Mouse (Mus musculus) heart, embryonic 13.5 days (tissue): ENCODE data around the gene Tmub2. TPM values are rescaled to one million over a fixed set of nuclear protein-coding genes. Genes with fewer than 3 reads are reported as not detected.
"Not testable (repeated sequence)": the region's sequence is repeated elsewhere in the genome, so short reads cannot be mapped to it uniquely, and the experiment has no call there.

ENCODE experiments used
- ATAC-seq: fragments of 200-750 bp; cut with Nextera tagmentation; 2 replicates; pipeline ENCODE4 v1.8.0; 2017; ENCODE audit warnings: moderate TSS enrichment; ENCODE audit not compliant: insufficient number of reproducible peaks, low FRiP score, low TSS enrichment; ENCODE audit errors: extremely low read depth
- H3K27ac ChIP-seq: fragments of 300-500 bp; sonication (generic); replicated peaks from 2 replicates; pipeline ENCODE4 v1.5.1; 2015; ENCODE audit warnings: moderate library complexity, mild to moderate bottlenecking, inconsistent platforms
- H3K27me3 ChIP-seq: fragments of 300-500 bp; sonication (generic); replicated peaks from 2 replicates; pipeline ENCODE4 v1.6.1; 2015; ENCODE audit warnings: mild to moderate bottlenecking, inconsistent platforms
- H3K36me3 ChIP-seq: fragments of 300-500 bp; sonication (generic); 2 replicates; pipeline ENCODE4 v1.6.1; 2015; ENCODE audit warnings: mild to moderate bottlenecking, inconsistent platforms
- H3K4me1 ChIP-seq: fragments of 300-500 bp; sonication (generic); 2 replicates; pipeline ENCODE4 v1.6.1; 2015; ENCODE audit warnings: inconsistent platforms
- H3K4me2 ChIP-seq: fragments of 300-500 bp; sonication (generic); 2 replicates; pipeline ENCODE4 v1.6.1; 2015; ENCODE audit warnings: inconsistent platforms, mild to moderate bottlenecking, moderate library complexity
- H3K4me3 ChIP-seq: fragments of 300-500 bp; sonication (generic); 2 replicates; pipeline ENCODE4 v1.5.1; 2015; ENCODE audit warnings: moderate library complexity, mild to moderate bottlenecking, inconsistent platforms
- H3K9ac ChIP-seq: fragments of 300-500 bp; sonication (generic); 2 replicates; pipeline ENCODE4 v1.6.1; 2015; ENCODE audit warnings: inconsistent platforms, mild to moderate bottlenecking, moderate library complexity
- H3K9me3 ChIP-seq: fragments of 300-500 bp; sonication (generic); 2 replicates; pipeline ENCODE4 v1.6.1; 2016; ENCODE audit warnings: inconsistent platforms
- WGBS: fragments of 180-500 bp; shearing (Covaris S2); methylation state at CpG from one replicate; pipeline ENCODE4 v1.1.7; 2015; ENCODE audit warnings: mixed read lengths; 5-methylcytosine and 5-hydroxymethylcytosine counted together
- polyA plus RNA-seq: library from polyadenylated mRNA; unstranded; fragments of >200 nt; fragmentation: Nextera tagmentation; extraction: Ambion mirVana; gene quantifications from 2 replicates; pipeline ENCODE4 v1.2.1, GENCODE M21; 2015

Tmub2 gene
- polyA plus RNA-seq, 1 experiment from 2014 or later: 36.8 TPM

- WGBS: 67% methylated on average over 6 of the region's 6 CpGs
Observed at GRCm38 (mm10) chr11:102280267-102280666, 4.5 kb upstream of the Tmub2 start.

GRCm38 (mm10) chr11:102283922-102284321 is 809 bp upstream of the Tmub2 start:
- 83% methylated on average over 6 of the region's 6 CpGs for WGBS
- H3K4me2 ChIP-seq: peak overlapping the region; percentile 77
- peaks cover 21% of the 10 kb centered on the region for H3K36me3 ChIP-seq
- H3K27ac ChIP-seq: peak overlapping the region; percentile 70
- ATAC-seq: no peak
- no peaks in the 10 kb centered on the region for H3K9me3 ChIP-seq
- H3K27me3 ChIP-seq: no peaks in the 10 kb centered on the region
- H3K9ac ChIP-seq: peak overlapping the region; percentile 24; the same call in 1 of the 2 replicates
- H3K4me1 ChIP-seq: peaks cover 13% of the 10 kb centered on the region
- peak overlapping the region; percentile 83 for H3K4me3 ChIP-seq

More at GRCm38 (mm10) chr11:102280267-102280666, 4.5 kb upstream of the Tmub2 start:
- not testable (repeated sequence) for H3K9ac ChIP-seq, H3K4me2 ChIP-seq, H3K36me3 ChIP-seq, H3K9me3 ChIP-seq, H3K27ac ChIP-seq, H3K4me3 ChIP-seq, ATAC-seq
- H3K27me3 ChIP-seq: peaks cover 10% of the 10 kb centered on the region
- H3K4me1 ChIP-seq: peaks cover 12% of the 10 kb centered on the region

GRCm38 (mm10) chr11:102285095-102285834 is 534 bp downstream of the Tmub2 start:
- 4% methylated on average over 31 of the region's 31 CpGs for WGBS
- no peaks in the 10 kb centered on the region for H3K27me3 ChIP-seq
- peak overlapping the region; percentile 77 for H3K4me2 ChIP-seq
- peaks cover 33% of the 10 kb centered on the region for H3K36me3 ChIP-seq
- H3K4me3 ChIP-seq: peak overlapping the region; percentile 83
- H3K9ac ChIP-seq: peak overlapping the region; percentile 94
- H3K4me1 ChIP-seq: peaks cover 13% of the 10 kb centered on the region
- H3K9me3 ChIP-seq: no peaks in the 10 kb centered on the region
- peak; percentile 57; the same call in 1 of the 2 replicates for ATAC-seq
- H3K27ac ChIP-seq: peak overlapping the region; percentile 80

- H3K27me3 ChIP-seq: no peaks in the 10 kb centered on the region
- peaks cover 13% of the 10 kb centered on the region for H3K4me1 ChIP-seq
- 85% methylated on average over 8 of the region's 8 CpGs for WGBS
- H3K4me3 ChIP-seq: no peak overlapping the region
- H3K27ac ChIP-seq: no peak overlapping the region
- no peak overlapping the region for H3K4me2 ChIP-seq
- H3K9ac ChIP-seq: no peak overlapping the region
- ATAC-seq: no peak
- no peaks in the 10 kb centered on the region for H3K9me3 ChIP-seq
- peaks cover 55% of the 10 kb centered on the region for H3K36me3 ChIP-seq
Observed at GRCm38 (mm10) chr11:102287485-102287884, 2.8 kb downstream of the Tmub2 start.

GRCm38 (mm10) chr11:102288027-102288804 is 3.5 kb downstream of the Tmub2 start:
- no peaks in the 10 kb centered on the region for H3K27me3 ChIP-seq
- no peak overlapping the region for H3K27ac ChIP-seq
- no peak overlapping the region for H3K4me2 ChIP-seq
- H3K36me3 ChIP-seq: peaks cover 62% of the 10 kb centered on the region
- H3K9me3 ChIP-seq: no peaks in the 10 kb centered on the region
- ATAC-seq: no peak
- H3K9ac ChIP-seq: no peak overlapping the region
- no peak overlapping the region for H3K4me3 ChIP-seq
- H3K4me1 ChIP-seq: peaks cover 13% of the 10 kb centered on the region
- WGBS: 81% methylated on average over 8 of the region's 8 CpGs

- no peak overlapping the region for H3K4me2 ChIP-seq
- H3K27ac ChIP-seq: no peak overlapping the region
- no peaks in the 10 kb centered on the region for H3K27me3 ChIP-seq
- no peak for ATAC-seq
- 69% methylated on average over 2 of the region's 2 CpGs for WGBS
- peaks cover 15% of the 10 kb centered on the region for H3K4me1 ChIP-seq
- no peaks in the 10 kb centered on the region for H3K9me3 ChIP-seq
- H3K36me3 ChIP-seq: peaks cover 69% of the 10 kb centered on the region
- H3K4me3 ChIP-seq: no peak overlapping the region
- H3K9ac ChIP-seq: no peak overlapping the region
Observed at GRCm38 (mm10) chr11:102288913-102289312, 4.2 kb downstream of the Tmub2 start.

- 0 out of 2 replicates have a peak overlapping the region, but pooled peaks have one; percentile 19 for H3K9ac ChIP-seq
- H3K4me3 ChIP-seq: no peak overlapping the region
- no peak for ATAC-seq
- no peak overlapping the region for H3K4me2 ChIP-seq
- no peaks in the 10 kb centered on the region for H3K9me3 ChIP-seq
- H3K27me3 ChIP-seq: no peaks in the 10 kb centered on the region
- H3K27ac ChIP-seq: no peak overlapping the region
- peaks cover 22% of the 10 kb centered on the region for H3K4me1 ChIP-seq
- 64% methylated on average over 6 of the region's 6 CpGs for WGBS
- H3K36me3 ChIP-seq: peaks cover 76% of the 10 kb centered on the region
Observed at GRCm38 (mm10) chr11:102289511-102290100, 4.9 kb downstream of the Tmub2 start.

GRCm38 (mm10) chr11:102290141-102290540 is 5.4 kb downstream of the Tmub2 start:
- Histone ChIP-seq H3K36me3 (peaks cover 78% of the 10 kb centered on the region), H3K4me2 (no peak overlapping the region), H3K9ac (no peak overlapping the region), H3K27me3 (no peaks in the 10 kb centered on the region), H3K27ac (no peak overlapping the region), H3K4me1 (peaks cover 27% of the 10 kb centered on the region), H3K9me3 (no peaks in the 10 kb centered on the region), H3K4me3 (no peak overlapping the region)
- no peak for ATAC-seq
- WGBS: 85% methylated on average over 4 of the region's 4 CpGs

GRCm38 (mm10) chr11:102291051-102291535 is 6.4 kb downstream of the Tmub2 start:
- 79% methylated on average over 11 of the region's 11 CpGs for WGBS
- Histone ChIP-seq H3K4me1 (peaks cover 25% of the 10 kb centered on the region), H3K9me3 (no peaks in the 10 kb centered on the region), H3K36me3 (peaks cover 78% of the 10 kb centered on the region), H3K27me3 (no peaks in the 10 kb centered on the region), H3K4me3 (no peak overlapping the region), H3K4me2 (no peak overlapping the region), H3K27ac (no peak overlapping the region), H3K9ac (no peak overlapping the region)
- no peak for ATAC-seq

GRCm38 (mm10) chr11:102293971-102294370 is 9.2 kb downstream of the Tmub2 start:
- WGBS: 95% methylated on average over 13 of the region's 13 CpGs
- Histone ChIP-seq H3K4me2 (no peak overlapping the region; the same call in 1 of the 2 replicates), H3K9me3 (no peaks in the 10 kb centered on the region), H3K4me3 (no peak overlapping the region), H3K27me3 (no peaks in the 10 kb centered on the region), H3K36me3 (peaks cover 57% of the 10 kb centered on the region), H3K27ac (no peak overlapping the region), H3K4me1 (peaks cover 28% of the 10 kb centered on the region), H3K9ac (peak overlapping the region; percentile 98)
- ATAC-seq: no peak

- 75% methylated on average over 5 of the region's 5 CpGs for WGBS
- Histone ChIP-seq H3K4me3 (peak overlapping the region; percentile 91), H3K9me3 (no peaks in the 10 kb centered on the region), H3K36me3 (peaks cover 53% of the 10 kb centered on the region), H3K4me2 (peak overlapping the region; percentile 96), H3K9ac (peak overlapping the region; percentile 98), H3K4me1 (peaks cover 28% of the 10 kb centered on the region), H3K27ac (peak overlapping the region; percentile 99), H3K27me3 (no peaks in the 10 kb centered on the region)
- ATAC-seq: no peak
Observed at GRCm38 (mm10) chr11:102294416-102294815, 9.7 kb downstream of the Tmub2 start.
